Mouse (Mus musculus) kidney, postnatal 10 days (tissue): ENCODE measurements around the gene Ccl21a.
"Not testable (repeated sequence)": the region's sequence is repeated elsewhere in the genome, so short reads cannot be mapped to it uniquely, and the experiment has no call there.

Experiments
- DNase-seq: peaks from one replicate; pipeline ENCODE4 v3.0.0; 2021; ENCODE audit warnings: mixed read lengths

Gene Ccl21a

DNA sequence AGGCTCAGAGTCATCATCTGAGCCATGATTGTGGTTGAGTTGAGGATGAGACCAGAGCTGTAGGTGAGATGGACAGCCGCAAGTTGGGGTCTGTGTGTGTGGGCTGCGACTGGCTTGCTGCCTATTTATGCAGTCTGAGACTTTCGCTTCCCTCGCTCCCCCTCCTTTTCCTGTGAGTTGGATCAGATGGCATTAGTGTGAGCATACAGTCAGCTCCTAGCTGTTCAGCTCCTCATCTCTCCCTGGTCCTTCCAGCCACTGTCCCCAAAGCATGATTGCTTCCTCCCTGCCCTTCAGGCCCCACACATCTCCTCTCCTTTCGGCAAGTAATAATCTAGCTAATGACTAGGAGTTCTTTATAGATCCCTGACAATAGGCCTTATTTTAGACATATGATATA, at the start of gene Ccl21a:
Ccl21a (minus strand) TSS at position 101 of the 400 bp plus-strand sequence.
- not testable (repeated sequence) for DNase-seq

GRCm38 (mm10) chr4:42756477-42756876, 17.3 kb downstream of the Ccl21a start, which contains the start of gene Ccl19:
Ccl19 (minus strand) TSS chr4:42756577.
- not testable (repeated sequence) for DNase-seq

- not testable (repeated sequence) for DNase-seq
Observed at GRCm38 (mm10) chr4:42735245-42735644, 38.5 kb downstream of the Ccl21a start, which contains the start of gene 4930578G10Rik. 4930578G10Rik (plus strand) TSS chr4:42735545.
